Mouse (Mus musculus): ENCODE results near the gene Prkag2. TPM values are rescaled to one million over a fixed set of nuclear protein-coding genes. Genes with fewer than 3 reads are reported as not detected.

Gene Prkag2
- polyA plus RNA-seq, 1 experiment from 2014 or later, result 36.4 TPM

GRCm38 (mm10) chr5:25058853-25059741 is 41.3 kb downstream of the Prkag2 start:
- H3K4me2 ChIP-seq (ENCODE audit: low read length), result no peak overlapping the region

DNA sequence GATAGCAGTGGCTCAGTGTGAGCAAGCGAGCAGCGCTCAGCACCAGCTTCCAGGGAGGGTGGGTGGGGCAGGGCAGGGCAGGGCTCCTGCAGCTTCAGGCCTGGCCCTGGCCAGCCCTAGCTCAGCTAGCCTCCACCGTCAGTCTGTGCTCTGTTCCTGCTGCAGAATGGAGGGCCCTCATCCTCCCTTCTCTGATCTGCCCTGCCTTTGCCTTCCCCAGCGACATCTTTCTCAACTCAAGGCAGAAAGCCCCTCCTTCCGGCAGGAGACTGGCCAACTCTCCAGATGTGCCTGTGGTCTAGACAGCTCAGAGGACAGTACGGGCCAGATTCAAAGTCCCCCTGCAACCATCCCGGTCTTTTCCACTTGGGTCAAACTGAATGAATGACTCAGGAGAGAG is 42.0 kb downstream of the Prkag2 start:
- no peak for DNase-seq (ENCODE audit: low spot score)
- 58% methylated on average over 7 of the region's 7 CpGs for WGBS
- no peak for ATAC-seq (replicated peaks; ENCODE audit: low FRiP score, low read depth)
- Histone ChIP-seq H3K4me2 (ENCODE audit: low read length) (no peak overlapping the region), H3K27ac (no peak overlapping the region), H3K9ac (ENCODE audit: low read depth, low read length) (no peak overlapping the region), H3K36me3 (ENCODE audit: insufficient read depth, low read length) (no peaks in the 10 kb centered on the region), H3K27me3 (ENCODE audit: insufficient read depth, low read length) (no peaks in the 10 kb centered on the region), H3K4me1 (replicated peaks; ENCODE audit: insufficient read depth, low read length) (peaks cover 14% of the 10 kb centered on the region), H3K9me3 (replicated peaks; ENCODE audit: low read length) (no peaks in the 10 kb centered on the region), H3K4me3 (replicated peaks; ENCODE audit: low read depth, low read length) (no peak overlapping the region)
- TF ChIP-seq CTCF (IDR thresholded peaks at IDR 0.05; ENCODE audit: low read depth), result no peak

More at GRCm38 (mm10) chr5:25058853-25059741, 41.3 kb downstream of the Prkag2 start:
- DNase-seq (ENCODE audit: low spot score), result no peak
- no peak for ATAC-seq (replicated peaks; ENCODE audit: low FRiP score, low read depth)
- Histone ChIP-seq H3K4me1 (replicated peaks; ENCODE audit: insufficient read depth, low read length) (peaks cover 18% of the 10 kb centered on the region), H3K27ac (no peak overlapping the region), H3K36me3 (ENCODE audit: insufficient read depth, low read length) (no peaks in the 10 kb centered on the region), H3K4me3 (replicated peaks; ENCODE audit: low read depth, low read length) (no peak overlapping the region), H3K9ac (ENCODE audit: low read depth, low read length) (no peak overlapping the region; the same call in 1 of the 2 replicates), H3K27me3 (ENCODE audit: insufficient read depth, low read length) (no peaks in the 10 kb centered on the region), H3K9me3 (replicated peaks; ENCODE audit: low read length) (no peaks in the 10 kb centered on the region)
- 28% methylated on average over 21 of the region's 21 CpGs for WGBS
- TF ChIP-seq CTCF (IDR thresholded peaks at IDR 0.05; ENCODE audit: low read depth), result no peak

DNA sequence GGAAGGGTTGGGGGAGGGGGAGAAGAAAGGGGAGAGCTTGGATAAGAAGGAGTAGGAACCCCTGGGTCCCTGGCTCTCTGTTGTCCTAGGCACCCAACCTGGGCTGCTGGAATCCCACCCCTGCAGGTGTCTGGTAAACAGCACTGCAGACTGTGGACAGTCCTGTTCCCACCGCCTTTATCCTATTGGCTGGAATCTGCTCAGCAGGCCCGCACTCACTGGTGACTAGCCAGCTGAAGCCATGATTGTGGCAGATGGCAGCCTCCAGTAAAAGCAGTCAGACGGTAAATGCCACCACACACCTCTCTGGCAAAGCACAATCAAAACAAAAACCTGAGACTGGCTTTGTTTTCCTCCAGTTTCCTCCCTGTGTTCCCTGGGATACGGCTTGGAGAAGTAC is 45.2 kb downstream of the Prkag2 start:
- Histone ChIP-seq H3K4me1 (replicated peaks; ENCODE audit: insufficient read depth, low read length) (peaks cover 14% of the 10 kb centered on the region), H3K36me3 (ENCODE audit: insufficient read depth, low read length) (no peaks in the 10 kb centered on the region), H3K4me3 (replicated peaks; ENCODE audit: low read depth, low read length) (no peak overlapping the region), H3K9ac (ENCODE audit: low read depth, low read length) (no peak overlapping the region), H3K27ac (no peak overlapping the region), H3K4me2 (ENCODE audit: low read length) (no peak overlapping the region), H3K9me3 (replicated peaks; ENCODE audit: low read length) (no peaks in the 10 kb centered on the region), H3K27me3 (ENCODE audit: insufficient read depth, low read length) (no peaks in the 10 kb centered on the region)
- WGBS, result 36% methylated on average over 4 of the region's 4 CpGs
- ATAC-seq (replicated peaks; ENCODE audit: low FRiP score, low read depth) (no peak; the same call in 1 of the 2 replicates), DNase-seq (ENCODE audit: low spot score) (no peak)
- TF ChIP-seq CTCF (IDR thresholded peaks at IDR 0.05; ENCODE audit: low read depth), result no peak

- no peaks in the 10 kb centered on the region for H3K36me3 ChIP-seq (ENCODE audit: insufficient read depth, low read length)
- no peak overlapping the region for H3K27ac ChIP-seq
- no peak for TF ChIP-seq CTCF (IDR thresholded peaks at IDR 0.05; ENCODE audit: low read depth)
- H3K4me1 ChIP-seq (replicated peaks; ENCODE audit: insufficient read depth, low read length), result peaks cover 14% of the 10 kb centered on the region
- H3K9me3 ChIP-seq (replicated peaks; ENCODE audit: low read length), result no peaks in the 10 kb centered on the region
- no peak for ATAC-seq (replicated peaks; ENCODE audit: low FRiP score, low read depth)
- no peaks in the 10 kb centered on the region for H3K27me3 ChIP-seq (ENCODE audit: insufficient read depth, low read length)
- no peak overlapping the region for H3K9ac ChIP-seq (ENCODE audit: low read depth, low read length)
- 65% methylated on average over 7 of the region's 7 CpGs for WGBS
- no peak overlapping the region for H3K4me3 ChIP-seq (replicated peaks; ENCODE audit: low read depth, low read length)
- no peak for DNase-seq (ENCODE audit: low spot score)
- no peak overlapping the region for H3K4me2 ChIP-seq (ENCODE audit: low read length)
These were observed 46.3 kb downstream of the Prkag2 start for GRCm38 (mm10) chr5:25053971-25054658.

DNA sequence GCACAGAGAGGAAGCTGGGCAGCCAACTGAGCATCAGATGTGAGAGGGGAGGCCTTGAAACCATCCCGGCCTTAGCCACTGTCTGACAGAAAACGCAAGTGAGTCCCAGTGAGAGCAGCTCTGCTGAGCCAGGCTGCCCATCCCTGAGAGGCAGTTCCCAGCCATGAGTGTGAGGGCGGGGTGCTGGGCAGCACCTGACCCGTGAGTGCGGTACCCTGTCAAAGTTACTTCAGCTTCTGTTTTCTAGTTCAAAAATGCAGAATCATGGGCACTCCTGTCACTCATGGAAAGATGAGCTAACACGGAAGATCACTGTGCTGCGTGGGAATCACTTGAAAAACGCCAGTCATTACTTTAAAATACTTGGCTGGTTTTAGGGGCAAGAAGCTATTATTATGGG is 49.6 kb downstream of the Prkag2 start:
- no peak overlapping the region for H3K27ac ChIP-seq
- H3K4me1 ChIP-seq (replicated peaks; ENCODE audit: insufficient read depth, low read length), result peaks cover 5% of the 10 kb centered on the region; the same call in 1 of the 2 replicates
- 63% methylated on average over 8 of the region's 8 CpGs for WGBS
- no peaks in the 10 kb centered on the region for H3K9me3 ChIP-seq (replicated peaks; ENCODE audit: low read length)
- no peak overlapping the region for H3K4me2 ChIP-seq (ENCODE audit: low read length)
- DNase-seq (ENCODE audit: low spot score), result no peak
- ATAC-seq (replicated peaks; ENCODE audit: low FRiP score, low read depth), result no peak
- no peak overlapping the region for H3K4me3 ChIP-seq (replicated peaks; ENCODE audit: low read depth, low read length)
- no peaks in the 10 kb centered on the region for H3K27me3 ChIP-seq (ENCODE audit: insufficient read depth, low read length)
- no peak overlapping the region for H3K9ac ChIP-seq (ENCODE audit: low read depth, low read length)
- H3K36me3 ChIP-seq (ENCODE audit: insufficient read depth, low read length), result no peaks in the 10 kb centered on the region
- TF ChIP-seq CTCF (IDR thresholded peaks at IDR 0.05; ENCODE audit: low read depth), result no peak

- no peak for DNase-seq (ENCODE audit: low spot score)
- Histone ChIP-seq H3K4me3 (replicated peaks; ENCODE audit: low read depth, low read length) (no peak overlapping the region), H3K27ac (no peak overlapping the region), H3K27me3 (ENCODE audit: insufficient read depth, low read length) (no peaks in the 10 kb centered on the region), H3K9ac (ENCODE audit: low read depth, low read length) (no peak overlapping the region), H3K4me2 (ENCODE audit: low read length) (no peak overlapping the region), H3K4me1 (replicated peaks; ENCODE audit: insufficient read depth, low read length) (no peaks in the 10 kb centered on the region), H3K36me3 (ENCODE audit: insufficient read depth, low read length) (no peaks in the 10 kb centered on the region), H3K9me3 (replicated peaks; ENCODE audit: low read length) (no peaks in the 10 kb centered on the region)
- 88% methylated on average over 1 of the region's 1 CpGs for WGBS
- no peak for TF ChIP-seq CTCF (IDR thresholded peaks at IDR 0.05; ENCODE audit: low read depth)
- no peak for ATAC-seq (replicated peaks; ENCODE audit: low FRiP score, low read depth)
These were observed 52.8 kb downstream of the Prkag2 start for GRCm38 (mm10) chr5:25047670-25048069.
